ENCODE assay signal across 8 mouse cellular contexts in genomic region chr6:83119734-83120051, GRCm38 (mm10). TPM values are rescaled to one million over a fixed set of nuclear protein-coding genes. Genes with fewer than 3 reads are reported as not detected.
DNase-seq lines count a peak whose midpoint lies in the region; ATAC-seq and TF ChIP-seq lines count a peak whose summit lies in the region.

No protein-coding gene starts in this region.

- intact Hi-C loops in left cerebral cortex, adult 2 months (cut with DNase I), result no loop called here

- no peak for TF ChIP-seq CTCF in G1E (IDR thresholded peaks at IDR 0.05; ENCODE audit: low read depth, low read length)
- no peak for TF ChIP-seq CTCF in left cerebral cortex, adult 2 months (IDR thresholded peaks at IDR 0.05)

- H3K27ac ChIP-seq in hindbrain, embryonic 11.5 days (ENCODE audit: low read depth, low read length), result no peak overlapping the region
- no peak overlapping the region for H3K27ac ChIP-seq in limb, embryonic 15.5 days
- H3K27ac ChIP-seq in left cerebral cortex, adult 2 months, result no peak overlapping the region

- H3K36me3 ChIP-seq in G1E (replicated peaks), result peaks cover 63% of the 10 kb centered on the region
- H3K36me3 ChIP-seq in hindbrain, embryonic 11.5 days (ENCODE audit: control insufficient read depth, insufficient read depth, low read length), result 0 out of 2 replicates have a peak, but pooled peaks cover 7% of the 10 kb centered on the region
- peaks cover 30% of the 10 kb centered on the region for H3K36me3 ChIP-seq in limb, embryonic 15.5 days

- H3K9ac ChIP-seq in hindbrain, embryonic 11.5 days (ENCODE audit: low read depth, low read length), result peak overlapping the region; percentile 91; the same call in 1 of the 2 replicates
- no peak overlapping the region for H3K9ac ChIP-seq in limb, embryonic 15.5 days

- DNase-seq in cerebellum, adult 8-10 months, result peak; percentile 50
- DNase-seq in G1E (ENCODE audit: low spot score), result no peak
- no peak for DNase-seq in hindbrain, embryonic 11.5 days (ENCODE audit: low spot score)
- DNase-seq in right cerebral cortex, postnatal 14 days, result no peak
- DNase-seq in left cerebral cortex, adult 2 months (ENCODE audit: extremely low spot score in 1 of 2, low spot score in 2 of 2), result no peak
- no peak for DNase-seq in frontal cortex, postnatal 36 days (ENCODE audit: low spot score in 2 of 2)

- H3K4me1 ChIP-seq in G1E (ENCODE audit: insufficient read depth, low read depth, low read length), result peaks cover 79% of the 10 kb centered on the region
- peaks cover 17% of the 10 kb centered on the region; the same call in 1 of the 2 replicates for H3K4me1 ChIP-seq in hindbrain, embryonic 11.5 days (replicated peaks; ENCODE audit: control insufficient read depth, insufficient read depth, low read length)
- H3K4me1 ChIP-seq in limb, embryonic 15.5 days, result peaks cover 67% of the 10 kb centered on the region

- no peaks in the 10 kb centered on the region for H3K9me3 ChIP-seq in G1E (replicated peaks)
- H3K9me3 ChIP-seq in hindbrain, embryonic 11.5 days (ENCODE audit: control insufficient read depth, low read length), result no peaks in the 10 kb centered on the region
- H3K9me3 ChIP-seq in limb, embryonic 15.5 days, result no peaks in the 10 kb centered on the region

- H3K4me2 ChIP-seq in hindbrain, embryonic 11.5 days (replicated peaks; ENCODE audit: low read depth, low read length), result peak overlapping the region; percentile 81
- H3K4me2 ChIP-seq in limb, embryonic 15.5 days, result no peak overlapping the region

- peak overlapping the region; percentile 80; the same call in 1 of the 2 replicates for H3K4me3 ChIP-seq in G1E (ENCODE audit: low read depth, low read length)
- H3K4me3 ChIP-seq in hindbrain, embryonic 11.5 days (ENCODE audit: low read depth, low read length), result peak overlapping the region; percentile 72
- H3K4me3 ChIP-seq in limb, embryonic 15.5 days, result peak overlapping the region; percentile 79; the same call in 1 of the 2 replicates
- H3K4me3 ChIP-seq in left cerebral cortex, adult 2 months, result no peak overlapping the region

- ATAC-seq in cerebellum, adult (ENCODE audit: insufficient number of reproducible peaks, low FRiP score, low TSS enrichment), result no peak
- ATAC-seq in G1E (ENCODE audit: extremely low read depth, insufficient number of reproducible peaks, low FRiP score, poor library complexity, severe bottlenecking), result no peak
- ATAC-seq in hindbrain, embryonic 11.5 days (ENCODE audit: low FRiP score), result no peak
- no peak for ATAC-seq in limb, embryonic 15.5 days (ENCODE audit: insufficient number of reproducible peaks, low FRiP score, low TSS enrichment, low read depth)

- no peaks in the 10 kb centered on the region for H3K27me3 ChIP-seq in G1E (ENCODE audit: insufficient read depth, low read length)
- no peaks in the 10 kb centered on the region for H3K27me3 ChIP-seq in hindbrain, embryonic 11.5 days (ENCODE audit: control insufficient read depth, insufficient read depth, low read length)
- no peaks in the 10 kb centered on the region for H3K27me3 ChIP-seq in limb, embryonic 15.5 days

- WGBS in hindbrain, embryonic 11.5 days, result 67% methylated on average over 7 of the region's 7 CpGs
- WGBS in limb, embryonic 15.5 days, result 73% methylated on average over 7 of the region's 7 CpGs

RNA-seq across cellular contexts. Expression of gene Wbp1, which starts 1.7 kb away (rescaled TPM):
- total RNA-seq in G1E (2014; fragmentation: Nextera tagmentation) (30.8 and 49.1 TPM in 2 replicates), G1E (2017) (94.7 and 104 TPM in 2 replicates)
- 32.3 and 47.9 TPM in 2 replicates for polyA plus RNA-seq in G1E (2012)
- 160 and 179 TPM in 2 replicates for polyA plus RNA-seq in hindbrain, embryonic 11.5 days (2014; fragmentation: Nextera tagmentation; extraction: Ambion mirVana)
- polyA plus RNA-seq in limb, embryonic 15.5 days (2015; fragmentation: Nextera tagmentation; extraction: Ambion mirVana), result 89.8 and 91.4 TPM in 2 replicates
- total RNA-seq in left cerebral cortex, adult 2 months (2021), result 10 to 100 TPM; 42.4 to 42.5 TPM

RNA-seq across cellular contexts. Expression of gene Mogs, which starts 4.4 kb away (rescaled TPM):
- total RNA-seq in G1E (2014; fragmentation: Nextera tagmentation) (26.5 and 28.3 TPM in 2 replicates), G1E (2017) (44.6 and 47.7 TPM in 2 replicates)
- polyA plus RNA-seq in G1E (2012), result 104 and 116 TPM in 2 replicates
- polyA plus RNA-seq in hindbrain, embryonic 11.5 days (2014; fragmentation: Nextera tagmentation; extraction: Ambion mirVana), result 17.1 and 20.2 TPM in 2 replicates
- polyA plus RNA-seq in limb, embryonic 15.5 days (2015; fragmentation: Nextera tagmentation; extraction: Ambion mirVana), result 41.8 and 53.8 TPM in 2 replicates
- total RNA-seq in left cerebral cortex, adult 2 months (2021), result 10 to 100 TPM; 28.6 to 29.5 TPM

RNA-seq across cellular contexts. Expression of gene Ino80b, which starts 5.5 kb away (rescaled TPM):
- total RNA-seq in G1E (2014; fragmentation: Nextera tagmentation) (19.7 and 20.5 TPM in 2 replicates), G1E (2017) (21.1 and 27.1 TPM in 2 replicates)
- polyA plus RNA-seq in G1E (2012), result 121 and 171 TPM in 2 replicates
- 18.5 and 21.3 TPM in 2 replicates for polyA plus RNA-seq in hindbrain, embryonic 11.5 days (2014; fragmentation: Nextera tagmentation; extraction: Ambion mirVana)
- polyA plus RNA-seq in limb, embryonic 15.5 days (2015; fragmentation: Nextera tagmentation; extraction: Ambion mirVana), result 9.9 and 10.0 TPM in 2 replicates
- 10 to 100 TPM; 19.9 to 22.2 TPM for total RNA-seq in left cerebral cortex, adult 2 months (2021)

RNA-seq across cellular contexts. Expression of gene Mrpl53, which starts 10.9 kb away (rescaled TPM):
- total RNA-seq in G1E (2014; fragmentation: Nextera tagmentation) (17.5 and 22.1 TPM in 2 replicates), G1E (2017) (28.5 and 32.5 TPM in 2 replicates)
- polyA plus RNA-seq in G1E (2012), result 43.2 and 51.2 TPM in 2 replicates
- 127 TPM in 2 replicates for polyA plus RNA-seq in hindbrain, embryonic 11.5 days (2014; fragmentation: Nextera tagmentation; extraction: Ambion mirVana)
- polyA plus RNA-seq in limb, embryonic 15.5 days (2015; fragmentation: Nextera tagmentation; extraction: Ambion mirVana), result 119 and 123 TPM in 2 replicates
- total RNA-seq in left cerebral cortex, adult 2 months (2021), result 10 to 100 TPM; 57.5 to 61.7 TPM

RNA-seq across cellular contexts. Expression of gene Rtkn, which starts 15.6 kb away (rescaled TPM):
- total RNA-seq in G1E (2014; fragmentation: Nextera tagmentation) (6.8 and 7.6 TPM in 2 replicates), G1E (2017) (4.0 and 4.9 TPM in 2 replicates)
- polyA plus RNA-seq in G1E (2012), result 34.2 and 48.4 TPM in 2 replicates
- 17.7 and 18.3 TPM in 2 replicates for polyA plus RNA-seq in hindbrain, embryonic 11.5 days (2014; fragmentation: Nextera tagmentation; extraction: Ambion mirVana)
- polyA plus RNA-seq in limb, embryonic 15.5 days (2015; fragmentation: Nextera tagmentation; extraction: Ambion mirVana), result 76.7 and 79.5 TPM in 2 replicates
- 10 to 100 TPM; 87.0 to 97.5 TPM for total RNA-seq in left cerebral cortex, adult 2 months (2021)
